In genomic region chr14:17090573-17090937, GRCm38 (mm10) we compare ENCODE assay signal across 21 mouse cellular contexts.
A peak's percentile ranks its signal among the peaks of the same experiment; 100 is the strongest.
DNase-seq lines count a peak whose midpoint lies in the region; ATAC-seq lines count a peak whose summit lies in the region.
"Had no signal": no experiment of that assay in that cellular context is flagged by ENCODE, and none has a peak within 500 bp of the region (broad histone marks: within the 10 kb centered on the region; RNA-seq: fewer than 3 reads in every experiment).

No protein-coding gene starts in this region.

- H3K36me3 ChIP-seq in forebrain, embryonic 13.5 days (ENCODE audit: poor library complexity, severe bottlenecking): no peaks in the 10 kb centered on the region
- no peaks in the 10 kb centered on the region for H3K36me3 ChIP-seq in forebrain, embryonic 14.5 days (ENCODE audit: control insufficient read depth, insufficient read depth, low read length)
- H3K36me3 ChIP-seq in heart, embryonic 11.5 days (ENCODE audit: control insufficient read depth, insufficient read depth, low read length): no peaks in the 10 kb centered on the region
- no peaks in the 10 kb centered on the region for H3K36me3 ChIP-seq in hindbrain, embryonic 15.5 days
- no peaks in the 10 kb centered on the region for H3K36me3 ChIP-seq in hindbrain, embryonic 12.5 days
- H3K36me3 ChIP-seq: embryonic facial prominence, embryonic 10.5 days; G1E; heart, embryonic 13.5 days had no signal

- WGBS in forebrain, embryonic 13.5 days: 67% methylated on average over 4 of the region's 4 CpGs
- WGBS in forebrain, embryonic 14.5 days: 70% methylated on average over 4 of the region's 4 CpGs
- 50% methylated on average over 4 of the region's 4 CpGs for WGBS in heart, embryonic 11.5 days (ENCODE audit: insufficient replicate concordance)
- whole genome bisulfite sequencing in hindbrain, embryonic 15.5 days: 15% methylated on average over 4 of the region's 4 CpGs
- WGBS in hindbrain, embryonic 12.5 days: 25% methylated on average over 4 of the region's 4 CpGs

- H3K4me3 ChIP-seq in forebrain, embryonic 13.5 days: no peak overlapping the region
- no peak overlapping the region for H3K4me3 ChIP-seq in forebrain, embryonic 14.5 days (ENCODE audit: low read depth, low read length)
- H3K4me3 ChIP-seq in heart, embryonic 11.5 days (ENCODE audit: low read depth, low read length): no peak overlapping the region
- H3K4me3 ChIP-seq in hindbrain, embryonic 15.5 days: no peak overlapping the region
- H3K4me3 ChIP-seq in hindbrain, embryonic 12.5 days: no peak overlapping the region
- H3K4me3 ChIP-seq: embryonic facial prominence, embryonic 10.5 days; heart, embryonic 13.5 days had no signal

- H3K27ac ChIP-seq in forebrain, embryonic 13.5 days: no peak overlapping the region
- H3K27ac ChIP-seq in forebrain, embryonic 14.5 days (ENCODE audit: low read depth, low read length): no peak overlapping the region
- H3K27ac ChIP-seq in heart, embryonic 11.5 days (ENCODE audit: low read depth, low read length): no peak overlapping the region
- H3K27ac ChIP-seq in hindbrain, embryonic 15.5 days (replicated peaks): no peak overlapping the region
- H3K27ac ChIP-seq in hindbrain, embryonic 12.5 days: no peak overlapping the region
- H3K27ac ChIP-seq: embryonic facial prominence, embryonic 10.5 days; heart, embryonic 13.5 days had no signal

- H3K9me3 ChIP-seq in forebrain, embryonic 13.5 days (replicated peaks): no peaks in the 10 kb centered on the region
- H3K9me3 ChIP-seq in forebrain, embryonic 14.5 days (replicated peaks; ENCODE audit: control insufficient read depth, low read length): no peaks in the 10 kb centered on the region
- no peaks in the 10 kb centered on the region for H3K9me3 ChIP-seq in heart, embryonic 11.5 days (replicated peaks; ENCODE audit: control insufficient read depth, low read length)
- no peaks in the 10 kb centered on the region for H3K9me3 ChIP-seq in hindbrain, embryonic 15.5 days
- H3K9me3 ChIP-seq in hindbrain, embryonic 12.5 days (replicated peaks): no peaks in the 10 kb centered on the region
- H3K9me3 ChIP-seq: embryonic facial prominence, embryonic 10.5 days; G1E; heart, embryonic 13.5 days had no signal

- DNase-seq in forebrain, embryonic 14.5 days (ENCODE audit: low spot score): no peak
- DNase-seq in heart, adult 11 months: peak; percentile 65
- DNase-seq in retina, embryonic 14.5 days (ENCODE audit: low spot score): peak; percentile 6
- no peak for DNase-seq in retina, postnatal 1 day
- DNase-seq: adrenal gland, adult 8-10 months; adrenal gland, postnatal 36 days; B cell, adult 2 months; cerebellum, adult 2 months; cerebellum, postnatal 10 days; gastrocnemius, postnatal 14 days; heart, postnatal 36 days; kidney, adult 2 months had no signal

- 0 out of 2 replicates have a peak, but pooled peaks have one; percentile 41 for ATAC-seq in forebrain, embryonic 13.5 days
- ATAC-seq in forebrain, embryonic 14.5 days: no peak
- ATAC-seq in heart, embryonic 11.5 days (replicated peaks; ENCODE audit: insufficient number of reproducible peaks, low FRiP score, low TSS enrichment): no peak
- peak; percentile 8; the same call in 1 of the 2 replicates for ATAC-seq in hindbrain, embryonic 15.5 days (ENCODE audit: low FRiP score, low read depth)
- ATAC-seq in hindbrain, embryonic 12.5 days (ENCODE audit: low FRiP score): no peak
- ATAC-seq: CD4-positive, CD25-positive, alpha-beta regulatory T cell, adult 4 months; intestine, embryonic 16.5 days had no signal

- no peaks in the 10 kb centered on the region for H3K27me3 ChIP-seq in forebrain, embryonic 13.5 days
- H3K27me3 ChIP-seq in forebrain, embryonic 14.5 days (replicated peaks; ENCODE audit: control insufficient read depth, insufficient read depth, low read length): no peaks in the 10 kb centered on the region
- H3K27me3 ChIP-seq in heart, embryonic 11.5 days (ENCODE audit: control insufficient read depth, insufficient read depth, low read length): no peaks in the 10 kb centered on the region
- H3K27me3 ChIP-seq in hindbrain, embryonic 15.5 days: no peaks in the 10 kb centered on the region
- no peaks in the 10 kb centered on the region for H3K27me3 ChIP-seq in hindbrain, embryonic 12.5 days
- H3K27me3 ChIP-seq: heart, embryonic 13.5 days had no signal

- H3K9ac ChIP-seq in forebrain, embryonic 13.5 days: no peak overlapping the region
- H3K9ac ChIP-seq in forebrain, embryonic 14.5 days (ENCODE audit: low read length): no peak overlapping the region
- no peak overlapping the region for H3K9ac ChIP-seq in heart, embryonic 11.5 days (ENCODE audit: low read depth, low read length)
- no peak overlapping the region for H3K9ac ChIP-seq in hindbrain, embryonic 15.5 days
- no peak overlapping the region for H3K9ac ChIP-seq in hindbrain, embryonic 12.5 days
- H3K9ac ChIP-seq: heart, embryonic 13.5 days had no signal

- peaks cover 4% of the 10 kb centered on the region; the same call in 1 of the 2 replicates for H3K4me1 ChIP-seq in forebrain, embryonic 13.5 days
- H3K4me1 ChIP-seq in forebrain, embryonic 14.5 days (ENCODE audit: control insufficient read depth, insufficient read depth, low read length): no peaks in the 10 kb centered on the region
- H3K4me1 ChIP-seq in heart, embryonic 11.5 days (ENCODE audit: control insufficient read depth, insufficient read depth, low read length): 0 out of 2 replicates have a peak, but pooled peaks cover 3% of the 10 kb centered on the region
- 0 out of 2 replicates have a peak, but pooled peaks cover 3% of the 10 kb centered on the region for H3K4me1 ChIP-seq in hindbrain, embryonic 15.5 days (replicated peaks)
- peaks cover 7% of the 10 kb centered on the region; the same call in 1 of the 2 replicates for H3K4me1 ChIP-seq in hindbrain, embryonic 12.5 days

- no peak overlapping the region for H3K4me2 ChIP-seq in forebrain, embryonic 13.5 days
- H3K4me2 ChIP-seq in forebrain, embryonic 14.5 days (ENCODE audit: low read length): no peak overlapping the region
- H3K4me2 ChIP-seq in heart, embryonic 11.5 days: no peak overlapping the region
- no peak overlapping the region for H3K4me2 ChIP-seq in hindbrain, embryonic 15.5 days
- no peak overlapping the region for H3K4me2 ChIP-seq in hindbrain, embryonic 12.5 days (replicated peaks)
- H3K4me2 ChIP-seq: heart, embryonic 13.5 days had no signal

Comparison
In these comparisons a context has a peak if more than half of its experiments do, and no peak if none do; other contexts are left out.
1. ATAC-seq: peak in forebrain, embryonic 13.5 days (single experiment) and hindbrain, embryonic 15.5 days (single experiment); none in forebrain, embryonic 14.5 days (single experiment), heart, embryonic 11.5 days (single experiment) and hindbrain, embryonic 12.5 days (single experiment).
2. DNase-seq: peak in heart, adult 11 months (single experiment) and retina, embryonic 14.5 days (single experiment); none in forebrain, embryonic 14.5 days (single experiment) and retina, postnatal 1 day (single experiment).